Mouse (Mus musculus) limb, embryonic 12.5 days (tissue): ENCODE measurements at regions not wholly inside any gene's neighbourhood (a gene's known extent, or its start where the extent isn't known, plus 50 kb on each side); places are given as distances from the start of the nearest gene placed in this dataset.

Source experiments
- ATAC-seq: fragments of 200-750 bp; cut with Nextera tagmentation; 2 replicates; pipeline ENCODE4 v1.8.0; 2017; ENCODE audit warnings: low read depth, moderate TSS enrichment; ENCODE audit not compliant: insufficient number of reproducible peaks, insufficient read depth, low FRiP score, low TSS enrichment
- H3K27ac ChIP-seq: fragments of 300-500 bp; sonication (generic); 2 replicates; pipeline ENCODE4 v1.5.1; 2016; ENCODE audit warnings: mild to moderate bottlenecking, moderate library complexity
- H3K27me3 ChIP-seq: fragments of 300-500 bp; sonication (generic); 2 replicates; pipeline ENCODE4 v1.6.1; 2016; ENCODE audit warnings: mild to moderate bottlenecking, moderate library complexity
- H3K36me3 ChIP-seq: fragments of 300-500 bp; sonication (generic); 2 replicates; pipeline ENCODE4 v1.6.1; 2016; ENCODE audit warnings: mild to moderate bottlenecking, moderate library complexity
- H3K4me1 ChIP-seq: fragments of 300-500 bp; sonication (generic); replicated peaks from 2 replicates; pipeline ENCODE4 v1.6.1; 2016
- H3K4me2 ChIP-seq: fragments of 300-500 bp; sonication (generic); 2 replicates; pipeline ENCODE4 v1.6.1; 2016; ENCODE audit warnings: mild to moderate bottlenecking, moderate library complexity
- H3K4me3 ChIP-seq: fragments of 300-500 bp; sonication (generic); replicated peaks from 2 replicates; pipeline ENCODE4 v1.5.1; 2016; ENCODE audit warnings: mild to moderate bottlenecking
- H3K9ac ChIP-seq: fragments of 300-500 bp; sonication (generic); replicated peaks from 2 replicates; pipeline ENCODE4 v1.6.1; 2016; ENCODE audit warnings: mild to moderate bottlenecking, moderate library complexity
- H3K9me3 ChIP-seq: fragments of 300-500 bp; sonication (generic); 2 replicates; pipeline ENCODE4 v1.6.1; 2016; ENCODE audit warnings: mild to moderate bottlenecking, moderate library complexity
- WGBS: fragments of 180-500 bp; shearing (Covaris S2); methylation state at CpG from one replicate; pipeline ENCODE4 v1.1.7; 2016; 5-methylcytosine and 5-hydroxymethylcytosine counted together

- ATAC-seq: no peak
- Histone ChIP-seq H3K9me3 (no peaks in the 10 kb centered on the region), H3K27ac (peak overlapping the region; percentile 62; the same call in 1 of the 2 replicates), H3K9ac (no peak overlapping the region), H3K4me3 (no peak overlapping the region), H3K27me3 (no peaks in the 10 kb centered on the region), H3K36me3 (no peaks in the 10 kb centered on the region), H3K4me2 (no peak overlapping the region), H3K4me1 (peaks cover 23% of the 10 kb centered on the region)
- WGBS: 72% methylated on average over 6 of the region's 6 CpGs
These were observed 77.1 kb downstream of the Zfp36l1 start for GRCm38 (mm10) chr12:80035500-80036271.

- Histone ChIP-seq H3K27me3 (no peaks in the 10 kb centered on the region), H3K36me3 (no peaks in the 10 kb centered on the region), H3K4me2 (no peak overlapping the region), H3K27ac (peak overlapping the region; percentile 62), H3K4me3 (no peak overlapping the region), H3K9me3 (no peaks in the 10 kb centered on the region), H3K9ac (no peak overlapping the region), H3K4me1 (peaks cover 23% of the 10 kb centered on the region)
- 53% methylated on average over 4 of the region's 4 CpGs for WGBS
- peak; percentile 35; the same call in 1 of the 2 replicates for ATAC-seq
These were observed 77.8 kb downstream of the Zfp36l1 start for GRCm38 (mm10) chr12:80034963-80035411.

GRCm38 (mm10) chr12:80034100-80034499 is 78.7 kb downstream of the Zfp36l1 start:
- peaks cover 17% of the 10 kb centered on the region for H3K4me1 ChIP-seq
- 90% methylated on average over 5 of the region's 5 CpGs for WGBS
- H3K36me3 ChIP-seq: no peaks in the 10 kb centered on the region
- no peak overlapping the region for H3K9ac ChIP-seq
- no peak overlapping the region for H3K27ac ChIP-seq
- no peaks in the 10 kb centered on the region for H3K27me3 ChIP-seq
- no peak overlapping the region for H3K4me3 ChIP-seq
- no peak for ATAC-seq
- no peaks in the 10 kb centered on the region for H3K9me3 ChIP-seq
- H3K4me2 ChIP-seq: no peak overlapping the region

DNA sequence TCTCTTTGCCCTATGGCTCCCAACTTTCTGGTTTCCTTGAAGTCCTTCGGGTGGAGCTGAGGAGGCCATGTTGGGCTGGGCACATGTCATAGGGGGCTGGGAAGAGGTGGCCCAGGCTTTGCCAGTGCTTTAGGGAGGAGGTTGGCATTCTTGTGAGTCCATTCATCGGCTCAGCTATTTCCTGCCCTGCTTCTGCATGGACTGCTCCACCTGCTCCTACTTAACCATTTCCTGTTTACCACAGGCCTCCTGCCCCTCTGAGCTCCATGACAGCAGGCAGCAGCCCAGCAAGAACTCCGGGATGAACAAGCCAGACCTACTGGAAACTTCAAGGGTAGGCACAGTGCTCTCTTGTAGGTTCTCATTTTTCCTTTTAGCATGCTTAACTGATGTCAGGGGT is 80.3 kb downstream of the Zfp36l1 start:
- peaks cover 1% of the 10 kb centered on the region; the same call in 1 of the 2 replicates for H3K9me3 ChIP-seq
- no peak overlapping the region for H3K4me3 ChIP-seq
- H3K4me2 ChIP-seq: no peak overlapping the region
- ATAC-seq: no peak
- H3K27ac ChIP-seq: no peak overlapping the region
- no peaks in the 10 kb centered on the region for H3K36me3 ChIP-seq
- no peak overlapping the region for H3K9ac ChIP-seq
- 34% methylated on average over 3 of the region's 3 CpGs for WGBS
- peaks cover 23% of the 10 kb centered on the region for H3K4me1 ChIP-seq
- H3K27me3 ChIP-seq: no peaks in the 10 kb centered on the region

GRCm38 (mm10) chr12:80028301-80028700 is 84.5 kb downstream of the Zfp36l1 start:
- no peak overlapping the region for H3K27ac ChIP-seq
- no peak for ATAC-seq
- 58% methylated on average over 3 of the region's 3 CpGs for WGBS

GRCm38 (mm10) chr12:80023107-80024078 is 89.4 kb downstream of the Zfp36l1 start:
- Histone ChIP-seq H3K4me1 (peaks cover 56% of the 10 kb centered on the region), H3K9me3 (peaks cover 6% of the 10 kb centered on the region; the same call in 1 of the 2 replicates), H3K36me3 (no peaks in the 10 kb centered on the region), H3K4me2 (peak overlapping the region; percentile 45), H3K27me3 (no peaks in the 10 kb centered on the region), H3K4me3 (peak overlapping the region; percentile 8; the same call in 1 of the 2 replicates), H3K9ac (peak overlapping the region; percentile 23; the same call in 1 of the 2 replicates), H3K27ac (peak overlapping the region; percentile 96)
- 5% methylated on average over 18 of the region's 18 CpGs for WGBS
- ATAC-seq: peak; percentile 9; the same call in 1 of the 2 replicates

More at GRCm38 (mm10) chr12:80028301-80028700, 84.5 kb downstream of the Zfp36l1 start:
- Histone ChIP-seq H3K36me3 (no peaks in the 10 kb centered on the region), H3K4me1 (peaks cover 25% of the 10 kb centered on the region), H3K9me3 (peaks cover 6% of the 10 kb centered on the region; the same call in 1 of the 2 replicates), H3K9ac (no peak overlapping the region), H3K4me3 (no peak overlapping the region), H3K4me2 (no peak overlapping the region), H3K27me3 (no peaks in the 10 kb centered on the region)

DNA sequence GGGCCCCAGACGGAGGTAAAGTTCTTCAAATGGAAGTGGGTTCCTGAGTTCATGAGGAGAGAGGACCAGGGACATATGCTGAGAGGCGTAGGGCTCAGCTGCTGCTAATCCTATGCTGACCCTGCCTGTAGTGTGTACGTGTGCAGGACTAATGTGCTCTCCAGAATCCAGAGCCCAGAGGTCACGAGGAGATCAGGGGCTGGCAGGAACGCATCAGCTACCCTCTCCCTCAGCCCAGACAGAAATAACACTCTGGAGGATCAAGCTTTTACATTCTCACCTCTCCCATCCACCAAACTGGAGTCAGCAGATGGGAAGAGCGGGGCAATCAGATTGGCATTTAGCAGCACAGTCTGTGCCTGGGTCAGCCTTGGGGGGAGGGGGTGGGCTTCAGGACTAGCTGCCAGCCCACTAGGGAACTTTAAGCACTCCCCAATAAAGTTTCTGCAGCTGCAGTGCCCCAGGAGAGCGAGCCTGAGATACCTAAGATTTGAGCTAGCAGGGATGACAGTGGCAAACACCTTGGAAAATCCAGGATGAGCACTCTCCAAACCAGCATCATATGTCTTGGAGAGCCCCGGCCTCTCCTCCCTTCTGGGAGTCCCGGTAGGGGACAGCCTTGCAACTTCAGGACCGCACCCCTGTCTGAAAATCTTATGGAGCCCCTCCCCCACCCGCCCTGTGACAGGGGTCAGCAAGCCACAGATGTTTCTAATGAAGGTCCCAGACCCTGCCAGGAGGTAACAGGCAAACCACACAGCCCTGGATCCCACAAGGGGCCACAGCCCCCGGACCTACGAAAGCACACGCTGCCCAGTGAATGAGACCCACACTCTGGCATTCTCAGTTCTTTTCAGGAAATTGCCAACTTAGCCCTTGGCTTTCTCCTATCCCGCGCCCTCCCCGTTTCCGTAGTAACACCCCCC is 90.4 kb downstream of the Zfp36l1 start:
- 2% methylated on average over 18 of the region's 18 CpGs for WGBS

GRCm38 (mm10) chr12:80021030-80021473 is 91.8 kb downstream of the Zfp36l1 start:
- H3K4me2 ChIP-seq: peak overlapping the region; percentile 45
- no peaks in the 10 kb centered on the region for H3K27me3 ChIP-seq
- H3K36me3 ChIP-seq: no peaks in the 10 kb centered on the region
- WGBS: 5% methylated on average over 6 of the region's 6 CpGs
- peak overlapping the region; percentile 96 for H3K27ac ChIP-seq
- no peaks in the 10 kb centered on the region for H3K9me3 ChIP-seq
- H3K4me1 ChIP-seq: peaks cover 67% of the 10 kb centered on the region
- H3K9ac ChIP-seq: no peak overlapping the region
- peak; percentile 73 for ATAC-seq
- no peak overlapping the region for H3K4me3 ChIP-seq

More for the DNA sequence above, 90.4 kb downstream of the Zfp36l1 start:
- peak overlapping the region; percentile 96 for H3K27ac ChIP-seq
- no peaks in the 10 kb centered on the region for H3K36me3 ChIP-seq
- H3K9ac ChIP-seq: peak overlapping the region; percentile 5; the same call in 1 of the 2 replicates
- H3K27me3 ChIP-seq: no peaks in the 10 kb centered on the region
- peaks cover 4% of the 10 kb centered on the region; the same call in 1 of the 2 replicates for H3K9me3 ChIP-seq
- H3K4me1 ChIP-seq: peaks cover 63% of the 10 kb centered on the region
- ATAC-seq: peak; percentile 47
- H3K4me3 ChIP-seq: peak overlapping the region; percentile 8; the same call in 1 of the 2 replicates
- peak overlapping the region; percentile 45 for H3K4me2 ChIP-seq

DNA sequence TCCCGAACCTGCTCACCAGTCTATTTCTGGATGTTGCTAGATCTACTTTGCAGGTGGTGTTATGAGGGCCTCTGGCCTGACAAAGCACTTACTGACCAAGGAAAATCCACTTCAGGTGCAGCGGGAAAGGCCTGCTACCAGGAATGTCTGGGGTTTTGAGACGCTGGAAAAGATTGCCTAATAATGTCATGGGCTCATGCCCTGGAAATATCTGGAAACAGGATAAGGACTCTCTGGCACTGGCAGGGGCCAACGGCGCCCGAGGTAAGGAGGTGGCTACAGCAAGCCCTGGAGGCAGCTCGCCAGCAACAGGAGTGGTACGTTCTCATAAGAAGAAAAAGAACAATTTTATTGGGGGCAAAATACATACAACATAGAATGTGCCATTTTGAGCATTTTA is 94.7 kb downstream of the Zfp36l1 start:
- ATAC-seq: no peak
- Histone ChIP-seq H3K9me3 (no peaks in the 10 kb centered on the region), H3K4me2 (no peak overlapping the region), H3K4me3 (no peak overlapping the region), H3K9ac (no peak overlapping the region), H3K36me3 (no peaks in the 10 kb centered on the region), H3K27ac (peak overlapping the region; percentile 57), H3K27me3 (no peaks in the 10 kb centered on the region), H3K4me1 (peaks cover 71% of the 10 kb centered on the region)
- WGBS: 68% methylated on average over 8 of the region's 8 CpGs

DNA sequence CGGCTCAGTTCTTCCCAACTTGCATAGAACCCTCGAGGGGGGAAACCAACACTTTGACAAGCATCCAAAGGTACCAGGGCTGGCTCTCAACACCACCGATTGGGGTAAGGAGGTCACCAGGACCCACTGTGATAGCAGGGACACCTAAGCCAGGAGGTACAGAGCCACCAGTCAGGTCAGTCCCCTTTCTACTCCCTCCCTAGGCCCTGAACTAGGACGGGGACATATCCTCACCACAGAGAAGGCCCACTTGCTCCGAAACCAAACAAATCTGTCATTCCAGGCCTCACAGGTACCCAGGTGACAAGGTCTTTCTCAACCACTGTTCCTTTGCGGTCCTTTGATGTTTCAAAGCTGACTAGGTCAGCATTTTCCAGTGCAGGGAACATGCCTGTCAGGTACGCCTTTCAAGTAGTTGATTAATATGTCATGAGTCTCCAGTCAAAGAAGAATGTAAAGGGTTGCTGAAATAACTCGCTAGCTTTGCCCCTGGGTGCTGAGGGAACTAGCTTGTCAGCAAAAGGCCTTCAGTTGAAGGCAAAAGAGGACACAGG is 95.4 kb downstream of the Zfp36l1 start:
- Histone ChIP-seq H3K9me3 (no peaks in the 10 kb centered on the region), H3K27ac (peak overlapping the region; percentile 57; the same call in 1 of the 2 replicates), H3K4me2 (no peak overlapping the region), H3K36me3 (no peaks in the 10 kb centered on the region), H3K27me3 (no peaks in the 10 kb centered on the region), H3K4me3 (no peak overlapping the region), H3K9ac (no peak overlapping the region), H3K4me1 (peaks cover 65% of the 10 kb centered on the region)
- no peak for ATAC-seq
- 73% methylated on average over 8 of the region's 8 CpGs for WGBS
